Mouse (Mus musculus): Measurements from ENCODE around the gene Fgfr2.

- TF ChIP-seq CTCF (IDR thresholded peaks at IDR 0.05) = no peak
- TF ChIP-seq EP300 (IDR thresholded peaks at IDR 0.05) = peak; percentile 78
Observed at GRCm38 (mm10) chr7:132766235-132766871, 356.8 kb downstream of the Fgfr2 start.
